Comparison of ENCODE assay signal across 8 mouse cellular contexts in genomic region chr3:129918434-129918833, GRCm38 (mm10). TPM values are rescaled to one million over a fixed set of nuclear protein-coding genes. Genes with fewer than 3 reads are reported as not detected.
DNase-seq lines count a peak whose midpoint lies in the region; ATAC-seq and TF ChIP-seq lines count a peak whose summit lies in the region.

No protein-coding gene starts in this region.

- H3K27ac ChIP-seq in cortical plate, adult 2 months (ENCODE audit: insufficient read depth, low read length), result no peak overlapping the region
- H3K27ac ChIP-seq in kidney, embryonic 14.5 days (ENCODE audit: low read depth, low read length), result no peak overlapping the region
- no peak overlapping the region for H3K27ac ChIP-seq in limb, embryonic 11.5 days (replicated peaks; ENCODE audit: low read depth, low read length)

- no peak overlapping the region for H3K4me2 ChIP-seq in kidney, embryonic 14.5 days (replicated peaks; ENCODE audit: low read depth, low read length)
- H3K4me2 ChIP-seq in limb, embryonic 11.5 days (ENCODE audit: low read depth, severe bottlenecking), result no peak overlapping the region
- no peak overlapping the region for H3K4me2 ChIP-seq in myocyte (ENCODE audit: low read depth)

- no peaks in the 10 kb centered on the region for H3K4me1 ChIP-seq in cortical plate, adult 2 months (ENCODE audit: control insufficient read depth, insufficient read depth, low read length)
- no peaks in the 10 kb centered on the region for H3K4me1 ChIP-seq in kidney, embryonic 14.5 days (ENCODE audit: control insufficient read depth, insufficient read depth, low read length)
- H3K4me1 ChIP-seq in limb, embryonic 11.5 days (ENCODE audit: control insufficient read depth, insufficient read depth, low read length), result no peaks in the 10 kb centered on the region

- H3K79me2 ChIP-seq in myocyte (ENCODE audit: control insufficient read depth, insufficient read depth), result no peaks in the 10 kb centered on the region

- H3K9ac ChIP-seq in kidney, embryonic 14.5 days (ENCODE audit: low read depth, low read length), result no peak overlapping the region
- no peak overlapping the region for H3K9ac ChIP-seq in limb, embryonic 11.5 days (ENCODE audit: low read length)

- peak; percentile 46; the same call in 1 of the 2 replicates for ATAC-seq in kidney, embryonic 14.5 days (ENCODE audit: low FRiP score, low TSS enrichment)
- 0 out of 2 replicates have a peak, but pooled peaks have one; percentile 47 for ATAC-seq in limb, embryonic 11.5 days (ENCODE audit: insufficient number of reproducible peaks, low FRiP score, low TSS enrichment, low read depth)

- no peaks in the 10 kb centered on the region for H3K27me3 ChIP-seq in kidney, embryonic 14.5 days (ENCODE audit: control insufficient read depth, insufficient read depth, low read length)
- H3K27me3 ChIP-seq in limb, embryonic 11.5 days (ENCODE audit: control insufficient read depth, insufficient read depth, low read length), result no peaks in the 10 kb centered on the region
- H3K27me3 ChIP-seq in myocyte (ENCODE audit: control insufficient read depth, insufficient read depth, insufficient read length), result no peaks in the 10 kb centered on the region

- TF ChIP-seq CTCF in cortical plate, adult 2 months (IDR thresholded peaks at IDR 0.05; ENCODE audit: extremely low read depth, insufficient read depth, low read length), result peak; percentile 76

- no peak overlapping the region for H3K4me3 ChIP-seq in cortical plate, adult 2 months (ENCODE audit: insufficient read depth, low read length)
- no peak overlapping the region for H3K4me3 ChIP-seq in kidney, embryonic 14.5 days (ENCODE audit: low read length)
- H3K4me3 ChIP-seq in limb, embryonic 11.5 days (ENCODE audit: low read depth, low read length), result no peak overlapping the region
- no peak overlapping the region for H3K4me3 ChIP-seq in myocyte

- intact Hi-C loops in gastrocnemius, postnatal 14 days (cut with DNase I; ENCODE audit: low total_unique reads), result loop anchor here (2.0 kb wide), 1 partner anchor 160 kb away; no protein-coding TSS in a partner anchor

- WGBS in kidney, embryonic 14.5 days, result 16% methylated on average over 13 of the region's 13 CpGs
- WGBS in limb, embryonic 11.5 days, result 18% methylated on average over 13 of the region's 13 CpGs

- no peaks in the 10 kb centered on the region for H3K9me3 ChIP-seq in kidney, embryonic 14.5 days (ENCODE audit: control insufficient read depth, low read length)
- H3K9me3 ChIP-seq in limb, embryonic 11.5 days (ENCODE audit: control insufficient read depth, low read length), result no peaks in the 10 kb centered on the region

- DNase-seq in 416B (ENCODE audit: low read depth), result peak; percentile 63
- peak; percentile 32 for DNase-seq in T-cell, adult 2 months (ENCODE audit: low spot score)
- DNase-seq in gastrocnemius, postnatal 14 days, result peak; percentile 59
- peak; percentile 83 for DNase-seq in limb, embryonic 11.5 days (ENCODE audit: low spot score)
- DNase-seq in thymus, adult 18-20 months, result peak; percentile 24 to 35

- H3ac ChIP-seq in myocyte (ENCODE audit: control insufficient read depth, insufficient read length), result no peak overlapping the region

- TF ChIP-seq POLR2A in cortical plate, adult 2 months (IDR thresholded peaks at IDR 0.05; ENCODE audit: extremely low read depth, insufficient read depth, low read length), result no peak
- TF ChIP-seq POLR2A in myocyte (IDR thresholded peaks at IDR 0.05; ENCODE audit: insufficient read length, low read depth), result no peak

- H3K36me3 ChIP-seq in kidney, embryonic 14.5 days (ENCODE audit: control insufficient read depth, insufficient read depth, low read length), result peaks cover 5% of the 10 kb centered on the region; the same call in 1 of the 2 replicates
- H3K36me3 ChIP-seq in limb, embryonic 11.5 days (ENCODE audit: control insufficient read depth, insufficient read depth, low read length), result no peaks in the 10 kb centered on the region
- no peaks in the 10 kb centered on the region for H3K36me3 ChIP-seq in myocyte (ENCODE audit: control insufficient read depth, insufficient read depth)

TF ChIP-seq in myocyte, 11 proteins besides CTCF, POLR2A, EP300 and RAD21:
- TF ChIP-seq REST (IDR thresholded peaks at IDR 0.05; ENCODE audit: insufficient read depth, insufficient read length) (no peak), E2F4 (IDR thresholded peaks at IDR 0.05; ENCODE audit: insufficient read depth) (no peak), POLR2AphosphoS2 (IDR thresholded peaks at IDR 0.05; ENCODE audit: insufficient read length, low read depth) (no peak), MYOD1 (IDR thresholded peaks at IDR 0.05; ENCODE audit: control insufficient read depth in 1 of 3, insufficient read length in 2 of 3, low read depth in 2 of 3) (peak; percentile 15 to 86 (median 81)), SRF (IDR thresholded peaks at IDR 0.05; ENCODE audit: control insufficient read depth, insufficient read length, low read depth) (no peak), USF1 (IDR thresholded peaks at IDR 0.05; ENCODE audit: low read depth) (no peak), MAX (IDR thresholded peaks at IDR 0.05; ENCODE audit: low read depth) (no peak), TCF3 (IDR thresholded peaks at IDR 0.05; ENCODE audit: insufficient read length, low read depth) (peak; percentile 40), MYOG (IDR thresholded peaks at IDR 0.05; ENCODE audit: control insufficient read depth in 1 of 3, insufficient read depth in 1 of 3, insufficient read length in 2 of 3, low read depth in 2 of 3) (peak; percentile 59 to 90 (median 69)), TCF12 (IDR thresholded peaks at IDR 0.05; ENCODE audit: insufficient read depth, poor library complexity, severe bottlenecking) (no peak), CEBPB (IDR thresholded peaks at IDR 0.05; ENCODE audit: insufficient read depth, poor library complexity, severe bottlenecking) (no peak)

RNA-seq across cellular contexts. Expression of gene Casp6, which starts 17.2 kb away (rescaled TPM):
- 13.8 and 15.7 TPM in 2 replicates for polyA plus RNA-seq in cortical plate, adult 2 months (2012; rRNA removed)
- total RNA-seq in gastrocnemius, postnatal 14 days (2021), result 1 to 10 TPM; 5.2 to 5.7 TPM
- polyA plus RNA-seq in kidney, embryonic 14.5 days (2014; fragmentation: Nextera tagmentation; extraction: Ambion mirVana), result 83.0 and 99.3 TPM in 2 replicates
- polyA plus RNA-seq in limb, embryonic 11.5 days (2014; fragmentation: Nextera tagmentation; extraction: Ambion mirVana), result 109 and 120 TPM in 2 replicates
- 12.7 TPM for polyA plus RNA-seq in myocyte (2012; fragmentation: generic; extraction: Trizol)

RNA-seq across cellular contexts. Expression of gene Pla2g12a, which starts 40.0 kb away (rescaled TPM):
- 27.9 and 29.0 TPM in 2 replicates for polyA plus RNA-seq in cortical plate, adult 2 months (2012; rRNA removed)
- 10 to 100 TPM; 28.2 to 39.8 TPM for total RNA-seq in gastrocnemius, postnatal 14 days (2021)
- polyA plus RNA-seq in kidney, embryonic 14.5 days (2014; fragmentation: Nextera tagmentation; extraction: Ambion mirVana), result 47.8 and 48.1 TPM in 2 replicates
- 23.9 and 25.9 TPM in 2 replicates for polyA plus RNA-seq in limb, embryonic 11.5 days (2014; fragmentation: Nextera tagmentation; extraction: Ambion mirVana)
- 31.3 TPM for polyA plus RNA-seq in myocyte (2012; fragmentation: generic; extraction: Trizol)

RNA-seq across cellular contexts. Expression of gene Mcub, which starts 51.6 kb away (rescaled TPM):
- polyA plus RNA-seq in cortical plate, adult 2 months (2012; rRNA removed), result 1.8 and 2.9 TPM in 2 replicates
- 1 to 10 TPM in 1 of 2 experiments, under 1 TPM in 1; 0.98 to 1.4 TPM for total RNA-seq in gastrocnemius, postnatal 14 days (2021)
- polyA plus RNA-seq in kidney, embryonic 14.5 days (2014; fragmentation: Nextera tagmentation; extraction: Ambion mirVana), result 0.80 and 1.6 TPM in 2 replicates
- polyA plus RNA-seq in limb, embryonic 11.5 days (2014; fragmentation: Nextera tagmentation; extraction: Ambion mirVana), result 12.5 and 14.1 TPM in 2 replicates
- polyA plus RNA-seq in myocyte (2012; fragmentation: generic; extraction: Trizol), result 19.7 TPM

Comparison
In these comparisons a context has a peak if more than half of its experiments do, and no peak if none do; other contexts are left out.
1. DNase-seq: peak in every context shown above with its lines; median percentile 83 in limb, embryonic 11.5 days; 63 in 416B; 59 in gastrocnemius, postnatal 14 days; 32 in T-cell, adult 2 months; 30 in thymus, adult 18-20 months.